Mouse (Mus musculus) forebrain, embryonic 15.5 days (tissue): ENCODE measurements around the gene 3110082I17Rik. TPM values are rescaled to one million over a fixed set of nuclear protein-coding genes. Genes with fewer than 3 reads are reported as not detected.
A peak's percentile ranks its signal among the peaks of the same experiment; 100 is the strongest.

ENCODE experiments used
- ATAC-seq: fragments of 200-750 bp; cut with Nextera tagmentation; replicated peaks from 2 replicates; pipeline ENCODE4 v1.8.0; 2017; ENCODE audit warnings: mild to moderate bottlenecking, moderate TSS enrichment, moderate library complexity
- H3K27ac ChIP-seq: fragments of 300-500 bp; sonication (generic); replicated peaks from 2 replicates; pipeline ENCODE4 v1.5.1; 2015; ENCODE audit warnings: mild to moderate bottlenecking, inconsistent platforms
- H3K27me3 ChIP-seq: fragments of 300-500 bp; sonication (generic); 2 replicates; pipeline ENCODE4 v1.6.1; 2015; ENCODE audit warnings: inconsistent platforms
- H3K36me3 ChIP-seq: fragments of 300-500 bp; sonication (generic); 2 replicates; pipeline ENCODE4 v1.6.1; 2015; ENCODE audit warnings: mild to moderate bottlenecking, inconsistent platforms
- H3K4me1 ChIP-seq: fragments of 300-500 bp; sonication (generic); 2 replicates; pipeline ENCODE4 v1.6.1; 2015; ENCODE audit warnings: inconsistent platforms
- H3K4me2 ChIP-seq: fragments of 300-500 bp; sonication (generic); replicated peaks from 2 replicates; pipeline ENCODE4 v1.6.1; 2015; ENCODE audit warnings: mild to moderate bottlenecking, inconsistent platforms
- H3K4me3 ChIP-seq: fragments of 300-500 bp; sonication (generic); 2 replicates; pipeline ENCODE4 v1.5.1; 2015; ENCODE audit warnings: mild to moderate bottlenecking, inconsistent platforms
- H3K9ac ChIP-seq: fragments of 300-500 bp; sonication (generic); replicated peaks from 2 replicates; pipeline ENCODE4 v1.6.1; 2015; ENCODE audit warnings: mild to moderate bottlenecking, inconsistent platforms
- H3K9me3 ChIP-seq: fragments of 300-500 bp; sonication (generic); 2 replicates; pipeline ENCODE4 v1.6.1; 2016; ENCODE audit warnings: inconsistent platforms
- WGBS: fragments of 180-500 bp; shearing (Covaris S2); methylation state at CpG from one replicate; pipeline ENCODE4 v1.1.7; 2015; ENCODE audit warnings: mixed read lengths; 5-methylcytosine and 5-hydroxymethylcytosine counted together
- polyA plus RNA-seq: library from polyadenylated mRNA; unstranded; fragments of >200 nt; fragmentation: Nextera tagmentation; extraction: Ambion mirVana; gene quantifications from 2 replicates; pipeline ENCODE4 v1.2.1, GENCODE M21; 2015

Gene 3110082I17Rik
- polyA plus RNA-seq, 1 experiment from 2014 or later: 20.4 TPM

GRCm38 (mm10) chr5:139483171-139483848 is 23.0 kb upstream of the 3110082I17Rik start:
- peak overlapping the region; percentile 83 for H3K9ac ChIP-seq
- no peaks in the 10 kb centered on the region for H3K27me3 ChIP-seq
- no peaks in the 10 kb centered on the region for H3K9me3 ChIP-seq
- peak overlapping the region; percentile 84 for H3K4me3 ChIP-seq
- no peak for ATAC-seq
- H3K27ac ChIP-seq: no peak overlapping the region
- peak overlapping the region; percentile 71 for H3K4me2 ChIP-seq
- H3K4me1 ChIP-seq: peaks cover 16% of the 10 kb centered on the region
- peaks cover 33% of the 10 kb centered on the region for H3K36me3 ChIP-seq
- 61% methylated on average over 14 of the region's 14 CpGs for WGBS

GRCm38 (mm10) chr5:139480406-139480805 is 20.1 kb upstream of the 3110082I17Rik start:
- no peak for ATAC-seq
- Histone ChIP-seq H3K9me3 (no peaks in the 10 kb centered on the region), H3K27ac (no peak overlapping the region), H3K4me1 (peaks cover 16% of the 10 kb centered on the region), H3K4me2 (no peak overlapping the region), H3K9ac (no peak overlapping the region), H3K36me3 (peaks cover 58% of the 10 kb centered on the region), H3K4me3 (no peak overlapping the region), H3K27me3 (no peaks in the 10 kb centered on the region)
- WGBS: 94% methylated on average over 10 of the region's 10 CpGs

- Histone ChIP-seq H3K36me3 (peaks cover 72% of the 10 kb centered on the region), H3K4me1 (peaks cover 13% of the 10 kb centered on the region), H3K4me3 (no peak overlapping the region), H3K9me3 (no peaks in the 10 kb centered on the region), H3K27ac (no peak overlapping the region), H3K4me2 (no peak overlapping the region), H3K9ac (no peak overlapping the region), H3K27me3 (no peaks in the 10 kb centered on the region)
- 91% methylated on average over 8 of the region's 8 CpGs for WGBS
- ATAC-seq: no peak
These were observed 18.8 kb upstream of the 3110082I17Rik start for GRCm38 (mm10) chr5:139479088-139479487.

GRCm38 (mm10) chr5:139474741-139475140 is 14.4 kb upstream of the 3110082I17Rik start:
- no peak overlapping the region for H3K4me2 ChIP-seq
- H3K4me1 ChIP-seq: no peaks in the 10 kb centered on the region
- H3K27ac ChIP-seq: no peak overlapping the region
- 67% methylated on average over 9 of the region's 9 CpGs for WGBS
- no peak overlapping the region for H3K4me3 ChIP-seq
- ATAC-seq: no peak
- peaks cover 88% of the 10 kb centered on the region for H3K36me3 ChIP-seq
- H3K27me3 ChIP-seq: no peaks in the 10 kb centered on the region
- H3K9ac ChIP-seq: no peak overlapping the region
- no peaks in the 10 kb centered on the region for H3K9me3 ChIP-seq

- Histone ChIP-seq H3K9ac (no peak overlapping the region), H3K4me2 (no peak overlapping the region), H3K27ac (no peak overlapping the region), H3K27me3 (no peaks in the 10 kb centered on the region), H3K9me3 (no peaks in the 10 kb centered on the region), H3K4me3 (no peak overlapping the region), H3K4me1 (no peaks in the 10 kb centered on the region), H3K36me3 (peaks cover 25% of the 10 kb centered on the region)
- ATAC-seq: no peak
- WGBS: 49% methylated on average over 5 of the region's 5 CpGs
These were observed 7.7 kb upstream of the 3110082I17Rik start for GRCm38 (mm10) chr5:139467998-139468397.

DNA sequence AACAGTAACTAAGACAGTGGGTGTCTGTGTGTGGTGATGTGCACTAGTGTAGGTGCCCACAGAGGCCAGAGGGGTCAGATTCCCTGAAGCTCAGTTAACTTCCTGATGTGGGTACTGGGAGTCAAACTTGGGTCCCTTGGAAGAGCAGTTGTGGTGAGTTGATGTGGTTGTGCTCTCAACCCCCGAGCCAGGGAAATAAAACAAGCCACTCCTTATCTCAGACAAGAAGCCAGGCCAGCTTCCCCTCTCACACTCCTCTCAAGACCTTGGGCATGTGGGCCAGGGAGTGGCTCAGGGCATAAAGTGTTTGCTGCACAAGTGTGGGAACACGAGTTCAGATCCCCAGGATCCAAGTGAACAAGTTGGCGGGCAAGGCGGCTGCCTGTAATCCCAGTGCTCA is 6.5 kb upstream of the 3110082I17Rik start:
- peaks cover 13% of the 10 kb centered on the region for H3K36me3 ChIP-seq
- no peak for ATAC-seq
- H3K9ac ChIP-seq: no peak overlapping the region
- H3K27ac ChIP-seq: no peak overlapping the region
- no peaks in the 10 kb centered on the region for H3K9me3 ChIP-seq
- no peak overlapping the region for H3K4me2 ChIP-seq
- 74% methylated on average over 4 of the region's 4 CpGs for WGBS
- no peaks in the 10 kb centered on the region for H3K27me3 ChIP-seq
- H3K4me3 ChIP-seq: no peak overlapping the region
- H3K4me1 ChIP-seq: no peaks in the 10 kb centered on the region

DNA sequence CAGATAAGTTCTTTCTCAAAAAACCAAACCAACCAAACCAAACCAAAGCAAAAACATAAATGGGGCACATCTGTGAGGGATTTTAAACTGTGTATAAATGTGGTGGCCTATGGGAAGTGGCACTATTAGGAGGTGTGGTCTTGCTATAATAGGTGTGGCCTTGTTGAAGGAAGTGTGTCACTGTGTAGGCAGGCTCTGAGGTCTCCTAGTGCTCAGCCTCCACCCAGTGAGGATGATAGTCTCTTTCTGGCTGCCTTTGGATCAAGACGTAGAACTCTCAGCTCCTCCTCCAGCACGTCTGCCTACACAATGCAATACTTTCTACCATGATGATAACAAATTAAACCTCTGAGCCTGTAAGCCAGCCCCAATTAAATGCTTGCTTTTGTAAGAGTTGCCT is 6.0 kb upstream of the 3110082I17Rik start:
- no peak overlapping the region for H3K4me2 ChIP-seq
- H3K9me3 ChIP-seq: no peaks in the 10 kb centered on the region
- no peak overlapping the region for H3K9ac ChIP-seq
- H3K27me3 ChIP-seq: no peaks in the 10 kb centered on the region
- no peaks in the 10 kb centered on the region for H3K4me1 ChIP-seq
- peaks cover 8% of the 10 kb centered on the region; the same call in 1 of the 2 replicates for H3K36me3 ChIP-seq
- no peak overlapping the region for H3K4me3 ChIP-seq
- WGBS: 75% methylated on average over 2 of the region's 2 CpGs
- no peak overlapping the region for H3K27ac ChIP-seq
- no peak for ATAC-seq

DNA sequence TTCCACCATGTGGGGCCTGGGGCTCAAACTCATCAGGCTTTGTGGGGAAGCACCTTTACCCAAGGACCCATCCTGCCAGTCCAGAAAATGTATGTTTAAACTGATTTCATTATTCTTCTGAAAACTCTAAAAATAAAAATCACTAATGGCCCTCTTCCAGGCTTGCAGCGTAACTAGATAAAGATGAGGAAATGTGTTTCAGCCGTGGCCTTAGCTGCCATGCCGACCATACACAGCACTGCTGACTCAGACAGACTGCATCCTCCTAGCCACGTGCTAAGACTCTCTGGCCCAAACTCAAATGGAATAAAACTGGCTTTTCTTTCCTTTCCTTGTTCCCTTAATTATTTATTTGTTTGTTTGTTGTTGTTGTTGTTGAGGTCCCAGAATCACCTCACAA is 4.5 kb upstream of the 3110082I17Rik start:
- Histone ChIP-seq H3K9me3 (no peaks in the 10 kb centered on the region), H3K36me3 (no peaks in the 10 kb centered on the region), H3K4me3 (no peak overlapping the region), H3K4me2 (no peak overlapping the region), H3K27ac (no peak overlapping the region), H3K27me3 (no peaks in the 10 kb centered on the region), H3K9ac (no peak overlapping the region), H3K4me1 (peaks cover 6% of the 10 kb centered on the region)
- ATAC-seq: no peak
- WGBS: 84% methylated on average over 4 of the region's 4 CpGs

GRCm38 (mm10) chr5:139459938-139460337 is 389 bp downstream of the 3110082I17Rik start:
- no peaks in the 10 kb centered on the region for H3K9me3 ChIP-seq
- no peak; the same call in 1 of the 2 replicates for ATAC-seq
- H3K4me2 ChIP-seq: peak overlapping the region; percentile 79
- 7% methylated on average over 10 of the region's 10 CpGs for WGBS
- peak overlapping the region; percentile 87 for H3K4me3 ChIP-seq
- H3K36me3 ChIP-seq: peaks cover 4% of the 10 kb centered on the region; the same call in 1 of the 2 replicates
- no peaks in the 10 kb centered on the region for H3K27me3 ChIP-seq
- peak overlapping the region; percentile 64 for H3K9ac ChIP-seq
- peaks cover 18% of the 10 kb centered on the region for H3K4me1 ChIP-seq
- H3K27ac ChIP-seq: no peak overlapping the region

DNA sequence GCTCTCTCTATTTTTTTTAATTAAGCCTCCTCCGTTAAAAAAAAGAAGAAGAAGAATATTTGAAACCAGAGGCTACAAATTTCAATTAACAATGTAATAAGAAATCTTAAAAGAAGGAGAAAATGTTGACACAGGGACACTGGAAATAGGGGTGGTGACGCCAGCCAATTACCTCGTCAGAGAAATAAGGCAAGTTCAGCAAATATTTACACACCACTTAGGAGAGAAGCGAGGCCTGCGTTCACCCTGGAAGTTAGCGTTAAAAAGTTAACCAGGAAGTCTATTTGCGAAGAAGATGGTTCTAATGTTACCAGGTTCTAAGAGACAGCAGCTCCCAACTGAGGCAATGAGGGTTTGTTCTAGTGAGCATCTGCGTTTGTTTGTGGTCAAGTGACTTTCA is 3.1 kb downstream of the 3110082I17Rik start:
- no peak for ATAC-seq
- Histone ChIP-seq H3K9ac (no peak overlapping the region), H3K4me1 (peaks cover 18% of the 10 kb centered on the region), H3K27me3 (no peaks in the 10 kb centered on the region), H3K36me3 (peaks cover 4% of the 10 kb centered on the region), H3K4me3 (no peak overlapping the region), H3K4me2 (no peak overlapping the region), H3K27ac (no peak overlapping the region), H3K9me3 (no peaks in the 10 kb centered on the region)
- 89% methylated on average over 8 of the region's 8 CpGs for WGBS

- Histone ChIP-seq H3K36me3 (peaks cover 4% of the 10 kb centered on the region), H3K4me2 (no peak overlapping the region), H3K9ac (no peak overlapping the region), H3K27me3 (no peaks in the 10 kb centered on the region), H3K4me3 (no peak overlapping the region), H3K4me1 (peaks cover 14% of the 10 kb centered on the region), H3K9me3 (no peaks in the 10 kb centered on the region), H3K27ac (no peak overlapping the region)
- ATAC-seq: no peak
- 94% methylated on average over 12 of the region's 12 CpGs for WGBS
These were observed 5.2 kb downstream of the 3110082I17Rik start for GRCm38 (mm10) chr5:139455166-139455565.

DNA sequence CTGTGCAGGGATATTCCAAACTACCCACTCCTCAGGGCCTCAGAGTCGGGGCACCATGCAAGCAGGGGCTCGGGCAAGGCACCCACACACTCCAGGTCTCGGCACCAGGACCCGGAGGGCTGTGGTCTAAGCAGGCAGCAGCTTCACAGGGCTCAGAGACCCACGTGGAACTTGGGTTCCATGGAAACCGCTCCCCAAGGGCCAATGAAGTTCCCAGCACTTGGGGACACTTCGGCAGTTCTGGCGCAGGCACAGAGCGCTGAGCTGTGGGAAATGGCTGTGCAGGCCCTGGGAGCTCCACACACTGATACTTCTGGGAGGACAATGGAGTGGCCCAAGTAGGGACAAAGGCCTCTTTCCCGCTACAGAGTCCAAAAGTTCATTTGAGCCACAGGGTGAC is 7.3 kb downstream of the 3110082I17Rik start:
- H3K4me2 ChIP-seq: no peak overlapping the region
- WGBS: 90% methylated on average over 10 of the region's 10 CpGs
- H3K27me3 ChIP-seq: no peaks in the 10 kb centered on the region
- no peak overlapping the region for H3K27ac ChIP-seq
- no peak overlapping the region for H3K4me3 ChIP-seq
- peaks cover 4% of the 10 kb centered on the region for H3K36me3 ChIP-seq
- no peaks in the 10 kb centered on the region for H3K9me3 ChIP-seq
- no peak overlapping the region for H3K9ac ChIP-seq
- H3K4me1 ChIP-seq: peaks cover 13% of the 10 kb centered on the region
- no peak for ATAC-seq

DNA sequence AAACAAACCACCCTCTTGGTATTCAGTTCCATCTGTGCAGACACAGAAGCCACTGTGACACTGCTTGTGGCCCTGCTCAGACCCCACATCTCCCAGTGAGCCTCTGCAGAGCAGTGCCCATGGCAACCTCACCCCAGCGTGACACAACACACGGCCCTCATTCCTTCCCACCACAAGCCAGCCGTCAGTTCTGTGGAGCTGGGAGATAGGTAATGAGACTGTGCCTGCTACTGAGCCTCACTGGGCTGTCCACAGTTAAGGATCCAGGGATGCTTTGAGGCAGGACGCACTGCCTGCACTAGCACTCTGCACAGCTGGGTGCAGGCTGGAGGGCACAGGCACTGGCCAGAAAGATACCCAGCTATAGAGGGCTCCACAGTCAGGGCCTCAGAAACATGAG is 10.4 kb downstream of the 3110082I17Rik start:
- Histone ChIP-seq H3K4me1 (peaks cover 13% of the 10 kb centered on the region), H3K4me2 (no peak overlapping the region), H3K9me3 (no peaks in the 10 kb centered on the region), H3K9ac (0 out of 2 replicates have a peak overlapping the region, but pooled peaks have one; percentile 20), H3K27me3 (no peaks in the 10 kb centered on the region), H3K36me3 (no peaks in the 10 kb centered on the region; the same call in none of the 2 replicates), H3K4me3 (no peak overlapping the region), H3K27ac (peak overlapping the region; percentile 21; the same call in 1 of the 2 replicates)
- ATAC-seq: no peak
- WGBS: 57% methylated on average over 4 of the region's 4 CpGs
